Mouse (Mus musculus) right cerebral cortex, postnatal 10 days (tissue): Measurements from ENCODE around the gene A030005L19Rik.
"Not testable (repeated sequence)": the region's sequence is repeated elsewhere in the genome, so short reads cannot be mapped to it uniquely, and the experiment has no call there.

Source experiments
- DNase-seq, 2 experiments: peaks; one replicate each; pipeline ENCODE4 v3.0.0; 2021; ENCODE audit warnings: low spot score in 2 of 2

The A030005L19Rik gene

DNA sequence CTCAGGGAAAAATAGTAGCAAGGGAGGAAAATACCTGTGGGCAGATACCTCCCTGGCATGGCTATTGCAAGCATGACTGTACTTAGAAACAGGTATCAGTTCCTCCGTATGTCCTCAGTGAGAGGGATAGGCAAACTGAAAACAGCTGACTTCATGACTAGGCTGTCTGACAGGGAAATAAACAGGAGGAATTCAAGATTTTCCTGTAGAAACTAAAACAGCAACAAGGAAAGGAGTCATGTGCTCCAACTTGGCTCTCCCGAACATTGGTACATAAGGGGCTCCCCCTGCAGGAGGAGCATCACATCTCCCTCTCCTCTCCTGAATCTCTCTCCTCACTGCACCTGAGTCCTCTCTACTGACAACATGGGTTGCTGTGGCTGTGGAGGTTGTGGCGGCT is at the start of gene A030005L19Rik:
A030005L19Rik (plus strand) TSS at position 301 of the 400 bp plus-strand sequence.
- no peak for DNase-seq

DNA sequence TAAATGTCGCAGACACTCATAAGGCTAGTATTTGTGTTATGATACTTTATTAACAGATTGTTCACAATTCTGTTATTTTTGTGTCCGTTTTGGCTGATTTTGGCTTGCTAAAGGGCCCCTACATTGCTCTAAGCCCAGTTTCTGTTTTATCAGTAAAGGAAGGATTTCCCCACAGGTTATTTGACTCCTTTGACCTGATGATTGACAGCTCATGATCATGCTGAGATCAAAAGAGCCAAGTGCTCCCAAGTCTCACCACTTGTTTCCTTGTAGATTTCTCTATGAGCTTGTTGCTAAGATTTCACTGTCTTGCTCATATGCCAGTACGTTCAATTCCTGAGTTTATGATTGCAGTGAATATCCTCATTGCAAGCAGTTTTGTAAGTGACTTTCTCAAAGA is 42.9 kb upstream of the A030005L19Rik start:
- no peak for DNase-seq

DNA sequence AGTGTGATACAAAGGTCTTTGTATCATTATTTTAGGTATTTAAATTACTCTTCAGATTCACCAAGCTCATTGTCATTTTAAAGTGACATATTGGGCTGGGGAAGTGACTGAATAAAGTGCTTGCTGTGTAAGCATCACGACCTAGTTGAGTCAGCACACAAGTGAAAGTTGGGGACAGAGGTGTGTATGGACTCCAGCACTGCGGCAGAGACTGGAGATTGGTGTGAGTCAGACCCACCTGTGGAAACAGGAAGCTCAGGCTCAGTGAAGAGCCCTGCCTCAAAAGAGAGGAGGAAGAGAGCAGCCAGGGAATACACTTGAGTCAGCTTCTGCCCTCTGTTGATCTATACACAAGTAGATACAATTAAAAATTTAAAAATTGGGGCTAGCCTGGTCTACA is 34.0 kb upstream of the A030005L19Rik start:
- DNase-seq = no peak

DNA sequence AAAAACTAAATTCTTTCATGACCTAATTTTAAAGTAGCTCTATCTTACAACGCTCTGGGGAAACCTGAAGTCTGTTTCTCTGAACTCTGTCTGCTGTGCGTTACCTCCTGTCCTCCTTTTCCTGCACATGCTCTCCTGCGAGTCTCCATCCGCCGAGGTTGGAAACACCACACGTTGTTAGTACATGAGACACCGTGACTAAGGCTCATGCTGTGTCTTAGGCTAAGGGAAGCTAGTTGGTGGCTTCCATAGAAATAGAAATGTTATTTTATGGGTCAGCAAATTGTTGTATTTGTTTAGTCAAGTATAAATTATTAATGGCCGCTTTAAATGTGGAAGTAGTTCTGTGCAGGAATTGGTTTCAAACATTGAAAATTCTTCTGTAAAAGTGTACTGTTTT is 32.9 kb upstream of the A030005L19Rik start:
- no peak for DNase-seq

DNA sequence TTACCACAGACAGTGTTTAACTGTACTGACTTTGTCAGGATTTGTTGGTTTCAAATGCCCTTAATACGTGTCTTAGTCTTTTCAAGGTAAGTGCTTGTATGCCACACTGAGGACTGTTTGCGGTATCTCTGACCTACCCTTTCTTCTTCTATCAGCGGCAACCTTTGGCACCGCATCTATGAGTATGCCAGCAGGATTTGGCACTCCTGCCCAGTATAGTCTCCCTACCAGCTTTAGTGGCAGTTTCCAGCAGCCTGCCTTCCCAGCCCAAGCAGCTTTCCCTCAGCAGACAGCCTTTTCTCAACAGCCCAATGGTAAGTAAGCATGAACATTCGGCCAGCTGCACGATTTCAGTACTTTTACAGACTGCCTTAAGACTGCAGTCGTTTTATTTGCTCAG is 19.9 kb upstream of the A030005L19Rik start:
- DNase-seq = no peak

DNA sequence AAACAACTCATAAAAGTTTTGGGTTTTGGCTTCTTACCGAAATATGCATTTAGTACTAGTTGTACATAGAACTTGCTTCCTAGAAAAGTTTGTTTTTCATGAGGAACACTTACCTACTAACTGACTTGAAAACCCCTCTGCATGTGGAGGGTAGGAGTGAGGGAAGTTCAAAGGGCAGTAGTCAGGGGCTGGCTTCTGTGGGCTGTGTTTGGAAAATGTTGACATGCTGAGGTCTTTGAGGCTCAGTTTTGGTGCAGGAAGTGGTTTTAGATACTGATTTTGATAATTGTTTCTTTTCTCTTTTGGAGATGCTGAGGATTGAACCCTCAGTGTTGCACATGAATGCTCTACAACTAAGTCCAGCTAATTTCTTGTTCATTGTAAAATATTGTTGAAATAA is 12.6 kb upstream of the A030005L19Rik start:
- DNase-seq = no peak

DNA sequence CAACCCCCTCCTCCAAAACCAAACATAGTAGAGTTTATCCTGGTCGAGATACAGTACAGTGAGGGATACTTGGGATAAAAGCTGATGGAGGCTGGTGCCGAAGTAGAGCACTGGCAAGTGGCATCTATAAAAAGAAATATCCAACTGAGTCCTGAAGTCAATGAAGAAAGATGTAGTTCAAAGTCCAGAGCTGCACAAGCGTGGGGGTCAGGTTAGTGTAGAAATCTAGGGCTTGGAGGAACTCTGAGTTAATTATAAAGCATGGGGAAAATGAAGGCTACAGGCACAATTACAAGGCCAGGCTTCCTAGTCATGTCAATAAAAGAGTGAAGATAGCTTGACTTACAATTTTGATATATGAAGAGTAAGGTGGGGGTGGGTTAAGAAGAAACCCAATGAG is 11.9 kb upstream of the A030005L19Rik start:
- DNase-seq = no peak

DNA sequence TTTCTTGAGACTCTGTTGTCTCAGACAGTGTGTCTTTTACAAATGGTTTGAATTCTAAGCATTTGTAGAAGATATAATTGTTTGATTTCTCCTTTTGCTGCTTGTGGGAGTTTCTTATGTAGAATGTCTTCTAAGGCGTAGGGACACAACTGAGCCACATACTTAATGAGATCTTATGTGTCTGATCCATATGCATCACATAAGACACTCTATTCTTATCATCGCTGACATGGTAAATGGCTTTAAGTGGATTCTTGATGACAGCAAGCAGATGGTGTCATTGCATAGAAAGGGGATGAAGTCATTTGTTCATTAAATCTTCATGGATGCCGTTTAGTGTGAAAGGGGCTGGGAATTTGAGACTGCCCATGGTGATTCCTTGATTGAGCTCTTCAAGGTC is 7.2 kb upstream of the A030005L19Rik start:
- no peak for DNase-seq

DNA sequence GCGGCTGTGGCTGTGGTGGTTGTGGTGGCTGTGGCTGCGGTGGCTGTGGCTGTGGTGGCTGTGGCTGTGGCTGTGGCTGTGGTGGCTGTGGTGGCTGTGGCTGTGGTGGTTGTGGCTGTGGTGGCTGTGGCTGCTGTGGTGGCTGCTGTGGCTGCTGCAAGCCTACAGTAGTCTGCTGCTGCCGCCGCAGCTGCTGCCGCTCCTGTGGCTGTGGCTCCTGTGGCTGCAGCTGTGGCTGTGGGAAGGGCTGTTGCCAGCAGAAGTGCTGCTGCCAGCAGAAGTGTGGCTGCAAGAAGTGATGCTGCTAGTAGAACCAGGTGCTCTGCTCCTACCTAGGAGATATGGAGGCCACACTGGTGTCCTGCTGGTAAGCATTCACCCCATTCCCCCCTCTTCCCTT is 309 bp downstream of the A030005L19Rik start:
- DNase-seq = not testable (repeated sequence)

DNA sequence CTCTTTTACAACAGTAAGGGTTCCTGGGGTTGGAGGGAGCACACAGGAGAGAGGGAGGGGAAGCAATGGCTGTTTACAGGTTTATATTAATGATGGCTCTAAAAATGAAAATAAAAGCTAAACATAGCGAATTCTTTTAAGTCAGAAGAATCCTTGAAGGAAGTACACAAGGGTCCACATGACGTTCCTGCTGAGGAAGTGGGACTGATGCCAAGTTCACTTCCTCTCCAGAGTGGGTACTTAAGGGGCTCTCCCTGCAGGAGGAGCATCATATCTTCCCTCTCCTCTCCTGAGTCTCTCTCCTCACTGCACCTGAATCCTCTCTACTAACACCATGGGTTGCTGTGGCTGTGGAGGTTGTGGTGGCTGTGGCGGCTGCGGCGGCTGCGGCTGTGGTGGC is 11.5 kb downstream of the A030005L19Rik start, which contains the start of gene A030014E15Rik:
A030014E15Rik (plus strand) TSS at position 268 of the 400 bp plus-strand sequence.
- DNase-seq = no peak

DNA sequence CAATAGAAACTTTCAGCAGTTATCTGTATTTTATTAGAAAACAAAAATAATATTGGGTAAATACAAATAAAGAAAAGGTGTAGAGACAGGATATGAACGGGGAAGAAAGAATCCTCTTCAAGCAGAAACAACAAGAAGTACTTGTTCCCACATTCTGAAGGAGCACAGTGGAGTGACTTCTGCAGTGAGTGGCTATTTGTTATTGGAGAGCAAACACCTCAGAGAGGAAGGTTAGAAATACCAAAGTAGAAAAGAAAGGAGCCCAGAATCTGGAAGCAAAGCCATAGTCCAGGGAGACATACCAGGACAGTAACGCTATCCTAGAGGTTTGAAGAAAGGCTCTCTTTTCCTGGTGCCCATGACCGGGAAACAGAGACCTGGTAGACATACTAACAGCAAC is 17.4 kb downstream of the A030005L19Rik start:
- not testable (repeated sequence) for DNase-seq

DNA sequence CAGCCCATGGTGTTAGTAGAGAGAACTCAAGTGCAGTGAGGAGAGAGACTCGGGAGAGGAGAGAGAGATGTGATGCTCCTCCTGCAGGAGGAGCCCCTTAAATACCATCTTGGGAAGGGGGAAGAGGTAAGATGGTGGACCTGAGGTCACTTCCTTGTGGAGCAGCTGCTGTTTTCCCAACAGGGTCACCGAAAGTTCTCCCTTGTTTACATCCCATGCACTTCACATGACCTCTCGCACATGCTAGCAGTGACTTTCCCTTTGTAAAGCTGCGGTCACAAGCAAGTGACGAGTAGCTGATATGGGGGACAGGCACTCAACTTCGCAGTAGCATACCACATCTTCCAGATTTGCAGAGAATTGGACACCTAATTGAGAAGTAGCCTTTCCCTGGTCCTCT is 18.2 kb downstream of the A030005L19Rik start, which contains the start of gene Gm6217:
Gm6217 (minus strand) TSS at position 74 of the 400 bp plus-strand sequence.
- DNase-seq = not testable (repeated sequence)

DNA sequence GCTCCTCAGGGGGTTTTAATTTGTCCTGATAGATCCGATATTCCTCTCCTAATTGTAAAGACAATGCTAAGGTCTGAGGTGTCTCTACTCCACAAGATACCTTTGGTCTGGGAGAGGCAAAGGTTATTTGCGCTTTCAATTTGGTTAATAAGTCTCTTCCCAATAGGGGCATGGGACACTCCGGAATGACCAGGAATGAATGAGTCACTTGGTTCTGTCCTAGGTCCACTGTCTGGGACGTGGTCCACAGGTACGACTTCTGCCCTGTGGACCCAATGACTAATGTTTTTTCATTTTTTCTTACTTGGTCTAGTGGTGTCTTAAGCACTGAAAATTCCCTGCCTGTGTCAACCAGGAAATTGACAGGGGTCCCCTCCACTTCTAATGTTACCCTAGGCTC is 25.5 kb downstream of the A030005L19Rik start:
- DNase-seq = no peak

DNA sequence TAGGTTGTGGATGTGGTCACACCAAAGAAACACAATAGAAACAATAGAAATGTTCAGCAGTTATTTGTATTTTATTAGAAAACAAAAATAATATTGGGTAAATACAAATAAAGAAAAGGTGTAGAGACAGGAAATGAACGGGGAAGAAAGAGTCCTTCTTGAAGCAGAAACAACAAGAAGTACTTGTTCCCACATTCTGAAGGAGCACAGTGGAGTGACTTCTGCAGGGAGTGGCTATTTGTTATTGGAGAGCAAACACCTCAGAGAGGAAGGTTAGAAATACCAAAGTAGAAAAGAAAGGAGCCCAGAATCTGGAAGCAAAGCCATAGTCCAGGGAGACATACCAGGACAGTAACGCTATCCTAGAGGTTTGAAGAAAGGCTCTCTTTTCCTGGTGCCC is 29.4 kb downstream of the A030005L19Rik start:
- DNase-seq = not testable (repeated sequence)

DNA sequence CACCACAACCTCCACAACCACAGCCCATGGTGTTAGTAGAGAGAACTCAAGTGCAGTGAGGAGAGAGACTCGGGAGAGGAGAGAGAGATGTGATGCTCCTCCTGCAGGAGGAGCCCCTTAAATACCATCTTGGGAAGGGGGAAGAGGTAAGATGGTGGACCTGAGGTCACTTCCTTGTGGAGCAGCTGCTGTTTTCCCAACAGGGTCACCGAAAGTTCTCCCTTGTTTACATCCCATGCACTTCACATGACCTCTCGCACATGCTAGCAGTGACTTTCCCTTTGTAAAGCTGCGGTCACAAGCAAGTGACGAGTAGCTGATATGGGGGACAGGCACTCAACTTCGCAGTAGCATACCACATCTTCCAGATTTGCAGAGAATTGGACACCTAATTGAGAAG is 30.2 kb downstream of the A030005L19Rik start, which contains the start of gene A030003K21Rik:
A030003K21Rik (minus strand) TSS at position 94 of the 400 bp plus-strand sequence.
- not testable (repeated sequence) for DNase-seq

DNA sequence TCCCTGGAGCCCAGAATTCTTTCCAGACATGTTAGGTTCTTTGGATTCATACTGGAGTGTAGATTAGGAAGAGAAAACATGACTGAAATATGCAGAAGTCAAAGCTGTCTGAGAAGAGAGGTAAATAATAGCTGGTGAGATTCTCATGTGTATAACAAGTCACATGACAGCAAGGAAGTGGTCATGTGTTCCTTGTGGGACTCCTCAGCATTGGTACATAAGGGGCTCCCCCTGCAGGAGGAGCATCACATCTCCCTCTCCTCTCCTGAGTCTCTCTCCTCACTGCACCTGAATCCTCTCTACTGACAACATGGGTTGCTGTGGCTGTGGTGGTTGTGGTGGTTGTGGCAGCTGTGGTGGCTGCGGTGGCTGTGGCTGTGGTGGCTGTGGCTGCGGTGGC is 32.9 kb downstream of the A030005L19Rik start:
- DNase-seq = not testable (repeated sequence)

DNA sequence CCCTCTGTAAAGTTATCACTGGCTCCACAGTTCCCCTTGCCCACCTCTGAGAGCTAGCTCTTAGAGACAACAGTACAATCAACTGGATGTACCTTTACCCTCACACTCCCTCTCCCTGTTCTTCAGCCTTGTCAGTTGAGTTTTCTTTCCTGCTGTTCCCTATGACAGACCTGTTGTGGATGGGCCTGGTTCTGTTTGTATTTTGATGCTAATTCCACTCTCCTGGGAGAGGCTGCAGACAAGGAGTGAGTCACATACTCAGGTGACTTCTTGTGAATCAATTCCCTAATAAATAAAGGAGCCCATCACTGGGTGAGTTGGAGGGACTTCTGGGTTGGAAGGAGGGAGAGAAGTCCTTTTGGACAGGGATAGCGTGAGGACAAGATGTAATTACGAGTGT is 35.5 kb downstream of the A030005L19Rik start:
- no peak for DNase-seq

DNA sequence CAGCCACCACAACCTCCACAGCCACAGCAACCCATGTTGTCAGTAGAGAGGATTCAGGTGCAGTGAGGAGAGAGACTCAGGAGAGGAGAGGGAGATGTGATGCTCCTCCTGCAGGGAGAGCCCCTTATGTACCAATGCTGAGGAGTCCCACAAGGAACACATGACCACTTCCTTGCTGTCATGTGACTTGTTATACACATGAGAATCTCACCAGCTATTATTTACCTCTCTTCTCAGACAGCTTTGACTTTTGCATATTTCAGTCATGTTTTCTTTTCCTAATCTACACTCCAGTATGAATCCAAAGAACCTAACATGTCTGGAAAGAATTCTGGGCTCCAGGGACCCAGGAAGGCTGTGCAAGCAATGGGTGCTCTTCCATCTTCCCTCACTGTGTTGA is 42.8 kb downstream of the A030005L19Rik start, which contains the start of gene Gm7544:
Gm7544 (minus strand) TSS at position 101 of the 400 bp plus-strand sequence.
- DNase-seq = not testable (repeated sequence)

DNA sequence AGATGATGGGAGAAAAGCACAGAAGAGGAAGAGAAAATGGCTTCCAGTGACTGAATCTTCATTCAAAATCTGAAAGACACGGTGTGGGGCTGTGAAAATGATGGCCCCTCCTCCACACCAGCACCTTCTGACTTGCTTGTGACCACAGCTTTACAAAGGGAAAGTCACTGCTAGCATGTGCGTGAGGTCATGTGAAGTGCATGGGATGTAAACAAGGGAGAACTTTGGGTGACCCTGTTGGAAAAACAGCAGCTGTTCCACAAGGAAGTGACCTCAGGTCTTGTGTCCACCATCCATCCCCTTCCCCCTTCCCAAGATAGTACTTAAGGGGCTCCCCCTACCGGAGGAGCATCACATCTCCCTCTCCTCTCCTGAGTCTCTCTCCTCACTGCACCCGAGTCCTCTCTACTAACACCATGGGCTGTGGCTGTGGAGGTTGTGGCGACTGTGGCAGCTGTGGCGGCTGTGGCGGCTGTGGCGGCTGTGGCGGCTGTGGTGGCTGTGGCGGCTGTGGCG is 46.8 kb downstream of the A030005L19Rik start, which contains the start of gene Gm47955:
Gm47955 (plus strand) TSS at position 417 of the 516 bp plus-strand sequence.
- DNase-seq = no peak
